Mouse (Mus musculus) liver, embryonic 16.5 days (tissue): Measurements from ENCODE around the gene Cnot10. TPM values are rescaled to one million over a fixed set of nuclear protein-coding genes. Genes with fewer than 3 reads are reported as not detected.

Experiments used
- ATAC-seq: fragments of 200-750 bp; cut with Nextera tagmentation; 2 replicates; pipeline ENCODE4 v1.8.0; 2017; ENCODE audit warnings: low read depth, mild to moderate bottlenecking, moderate number of reproducible peaks, moderate library complexity
- H3K27ac ChIP-seq: fragments of 300-500 bp; sonication (generic); 2 replicates; pipeline ENCODE4 v1.5.1; 2014; ENCODE audit warnings: mild to moderate bottlenecking, low read length
- H3K27me3 ChIP-seq: fragments of 300-500 bp; sonication (generic); 2 replicates; pipeline ENCODE4 v1.6.1; 2014; ENCODE audit warnings: low read depth, low read length, mixed read lengths; ENCODE audit not compliant: control insufficient read depth, insufficient read depth
- H3K36me3 ChIP-seq: fragments of 300-500 bp; sonication (generic); 2 replicates; pipeline ENCODE4 v1.6.1; 2014; ENCODE audit warnings: mild to moderate bottlenecking; ENCODE audit not compliant: control insufficient read depth, insufficient read depth
- H3K4me1 ChIP-seq: fragments of 300-500 bp; sonication (generic); 2 replicates; pipeline ENCODE4 v1.6.1; 2014; ENCODE audit warnings: low read depth, low read length, mixed read lengths; ENCODE audit not compliant: control insufficient read depth
- H3K4me2 ChIP-seq: fragments of 300-500 bp; sonication (generic); 2 replicates; pipeline ENCODE4 v1.6.1; 2014; ENCODE audit warnings: low read depth, low read length, mixed read lengths
- H3K4me3 ChIP-seq: fragments of 300-500 bp; sonication (generic); 2 replicates; pipeline ENCODE4 v1.5.1; 2014; ENCODE audit warnings: low read depth, mild to moderate bottlenecking, low read length
- H3K9ac ChIP-seq: fragments of 300-500 bp; sonication (generic); 2 replicates; pipeline ENCODE4 v1.6.1; 2014; ENCODE audit warnings: low read depth, low read length
- H3K9me3 ChIP-seq: fragments of 300-500 bp; sonication (generic); replicated peaks from 2 replicates; pipeline ENCODE4 v1.6.1; 2016; ENCODE audit warnings: low read length; ENCODE audit not compliant: control insufficient read depth
- WGBS: fragments of 180-500 bp; shearing (Covaris S2); extraction: QIAGEN DNeasy Blood & Tissue Kit; methylation state at CpG from one replicate; pipeline ENCODE4 v1.1.7; 2014; ENCODE audit not compliant: insufficient replicate concordance; 5-methylcytosine and 5-hydroxymethylcytosine counted together
- polyA plus RNA-seq: library from polyadenylated mRNA; unstranded; fragments of >200 nt; fragmentation: Nextera tagmentation; extraction: Ambion mirVana; gene quantifications from 2 replicates; pipeline ENCODE4 v1.2.1, GENCODE M21; 2015

Cnot10 gene
- polyA plus RNA-seq, 1 experiment from 2014 or later: 24.4 TPM

DNA sequence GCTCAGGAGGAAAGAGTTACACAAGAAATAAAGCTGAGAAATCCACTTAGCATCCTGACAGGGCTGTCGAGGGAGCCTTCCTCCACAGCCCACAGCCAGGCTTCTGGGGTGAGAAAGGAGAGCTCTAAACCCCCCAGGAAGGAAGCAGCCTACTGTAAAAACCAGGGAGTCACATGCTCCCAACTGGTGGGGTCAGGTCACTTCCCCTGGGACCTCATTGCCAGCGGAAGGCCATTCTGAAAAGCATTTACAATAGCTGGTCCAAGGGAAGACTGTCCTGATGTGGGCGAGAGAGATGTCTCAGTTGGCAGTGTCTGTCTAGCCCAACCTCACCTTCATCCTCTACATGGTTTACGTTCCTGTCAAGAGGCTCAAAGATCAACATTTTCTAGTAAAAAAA, 91.5 kb downstream of the Cnot10 start:
- H3K36me3 ChIP-seq: no peaks in the 10 kb centered on the region
- H3K27me3 ChIP-seq: no peaks in the 10 kb centered on the region
- no peak overlapping the region for H3K4me3 ChIP-seq
- 40% methylated on average over 4 of the region's 4 CpGs for WGBS
- no peaks in the 10 kb centered on the region for H3K9me3 ChIP-seq
- H3K27ac ChIP-seq: peak overlapping the region; percentile 34
- peaks cover 14% of the 10 kb centered on the region for H3K4me1 ChIP-seq
- H3K9ac ChIP-seq: no peak overlapping the region
- no peak overlapping the region for H3K4me2 ChIP-seq
- ATAC-seq: peak; percentile 15; the same call in 1 of the 2 replicates

GRCm38 (mm10) chr9:114547643-114548077, 92.3 kb downstream of the Cnot10 start:
- no peak overlapping the region for H3K4me3 ChIP-seq
- H3K4me2 ChIP-seq: no peak overlapping the region
- no peak overlapping the region for H3K9ac ChIP-seq
- no peaks in the 10 kb centered on the region for H3K36me3 ChIP-seq
- ATAC-seq: peak; percentile 62
- H3K27ac ChIP-seq: peak overlapping the region; percentile 68
- 49% methylated on average over 6 of the region's 6 CpGs for WGBS
- H3K4me1 ChIP-seq: peaks cover 14% of the 10 kb centered on the region
- H3K27me3 ChIP-seq: no peaks in the 10 kb centered on the region
- H3K9me3 ChIP-seq: no peaks in the 10 kb centered on the region

GRCm38 (mm10) chr9:114546765-114547164, 93.2 kb downstream of the Cnot10 start:
- no peaks in the 10 kb centered on the region for H3K27me3 ChIP-seq
- H3K4me2 ChIP-seq: no peak overlapping the region
- H3K27ac ChIP-seq: peak overlapping the region; percentile 68
- H3K9ac ChIP-seq: no peak overlapping the region
- H3K4me3 ChIP-seq: no peak overlapping the region
- 14% methylated on average over 12 of the region's 12 CpGs for WGBS
- no peaks in the 10 kb centered on the region for H3K36me3 ChIP-seq
- H3K4me1 ChIP-seq: peaks cover 14% of the 10 kb centered on the region
- ATAC-seq: no peak
- no peaks in the 10 kb centered on the region for H3K9me3 ChIP-seq

DNA sequence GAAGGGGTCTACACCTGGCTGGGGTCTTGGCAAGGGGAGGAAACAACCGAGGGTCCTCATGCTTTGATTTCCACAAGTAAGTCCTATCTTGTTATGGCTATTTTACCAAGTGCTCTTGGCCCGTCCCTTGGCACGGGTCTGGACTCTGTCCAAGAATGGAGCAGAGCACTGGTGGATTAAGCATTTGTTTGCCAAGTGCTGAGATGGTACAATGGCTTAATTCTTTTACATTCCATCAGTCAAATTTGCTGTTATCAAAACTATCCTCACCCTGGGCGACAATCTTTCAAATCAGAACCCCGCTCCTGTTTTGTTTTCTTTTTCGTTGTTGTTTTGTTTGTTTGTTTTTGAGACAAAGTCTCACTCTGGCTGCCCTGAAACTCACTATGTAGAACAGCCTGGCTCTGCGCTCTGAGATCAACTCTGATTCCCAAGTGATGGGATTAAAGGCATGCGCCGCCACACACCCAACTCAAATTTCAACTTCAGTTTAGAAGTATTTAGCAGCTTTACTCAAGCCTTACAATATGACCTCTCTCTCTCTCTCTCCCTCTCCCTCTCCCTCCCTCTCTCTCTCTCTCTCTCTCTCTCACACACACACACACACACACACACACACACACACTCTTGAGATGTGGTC, 95.1 kb downstream of the Cnot10 start:
- peaks cover 22% of the 10 kb centered on the region for H3K4me1 ChIP-seq
- H3K4me3 ChIP-seq: no peak overlapping the region
- no peaks in the 10 kb centered on the region for H3K9me3 ChIP-seq
- H3K4me2 ChIP-seq: no peak overlapping the region
- no peaks in the 10 kb centered on the region for H3K36me3 ChIP-seq
- H3K27me3 ChIP-seq: no peaks in the 10 kb centered on the region
- 52% methylated on average over 9 of the region's 9 CpGs for WGBS
- no peak overlapping the region for H3K9ac ChIP-seq
- no peak overlapping the region for H3K27ac ChIP-seq
- ATAC-seq: no peak

DNA sequence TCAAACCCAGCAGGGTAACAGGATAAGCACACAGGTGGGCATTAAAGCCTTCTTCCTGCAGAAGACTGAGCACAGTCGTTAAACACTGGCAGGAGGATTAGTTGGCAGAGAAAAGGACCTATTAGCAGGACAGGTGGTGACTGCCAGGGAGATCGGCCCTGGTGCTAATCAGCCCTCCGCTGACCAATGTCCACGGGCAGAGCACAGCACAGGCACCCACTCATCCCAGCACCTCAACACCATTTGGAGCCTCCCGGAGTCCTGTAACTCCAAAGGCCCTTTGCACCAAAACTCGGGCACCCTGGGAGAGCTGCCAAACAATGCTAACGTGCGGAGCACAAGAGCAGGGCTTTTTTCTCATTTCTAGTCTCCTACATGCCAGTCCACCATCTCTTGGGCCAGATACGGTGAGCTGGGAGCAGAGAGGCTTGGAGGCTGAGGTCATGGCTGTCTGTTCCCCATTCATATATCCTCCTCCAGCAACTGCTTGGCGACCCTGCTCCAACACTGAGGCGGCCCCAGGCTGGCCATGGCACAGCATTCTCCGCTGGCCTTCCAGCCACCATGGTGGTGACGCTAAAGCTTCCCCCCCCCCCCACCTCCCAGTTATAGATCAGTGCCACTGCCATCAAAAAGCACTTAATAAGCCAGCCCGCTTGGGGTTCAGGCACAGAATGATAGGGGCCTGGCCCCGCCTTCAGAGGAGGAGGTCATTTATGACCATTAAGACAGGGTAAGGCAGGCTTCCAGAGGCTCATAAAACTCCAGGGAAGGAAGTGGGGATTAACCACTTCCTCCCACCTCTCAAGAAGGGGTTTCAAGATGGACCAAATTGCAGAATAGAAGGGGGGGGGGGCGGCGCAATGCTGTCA, 95.9 kb downstream of the Cnot10 start:
- no peak overlapping the region for H3K4me3 ChIP-seq
- H3K27ac ChIP-seq: no peak overlapping the region
- H3K27me3 ChIP-seq: no peaks in the 10 kb centered on the region
- H3K9ac ChIP-seq: no peak overlapping the region
- peaks cover 22% of the 10 kb centered on the region for H3K4me1 ChIP-seq
- H3K9me3 ChIP-seq: no peaks in the 10 kb centered on the region
- no peak for ATAC-seq
- 46% methylated on average over 15 of the region's 17 CpGs for WGBS
- no peak overlapping the region for H3K4me2 ChIP-seq
- H3K36me3 ChIP-seq: no peaks in the 10 kb centered on the region

- ATAC-seq: peak; percentile 52
- Histone ChIP-seq H3K27me3 (no peaks in the 10 kb centered on the region), H3K4me3 (no peak overlapping the region), H3K4me1 (peaks cover 15% of the 10 kb centered on the region), H3K9ac (no peak overlapping the region), H3K4me2 (no peak overlapping the region), H3K36me3 (no peaks in the 10 kb centered on the region), H3K9me3 (no peaks in the 10 kb centered on the region), H3K27ac (peak overlapping the region; percentile 26; the same call in 1 of the 2 replicates)
- 5% methylated on average over 1 of the region's 1 CpGs for WGBS
Observed at GRCm38 (mm10) chr9:114541279-114541741, 98.7 kb downstream of the Cnot10 start.

DNA sequence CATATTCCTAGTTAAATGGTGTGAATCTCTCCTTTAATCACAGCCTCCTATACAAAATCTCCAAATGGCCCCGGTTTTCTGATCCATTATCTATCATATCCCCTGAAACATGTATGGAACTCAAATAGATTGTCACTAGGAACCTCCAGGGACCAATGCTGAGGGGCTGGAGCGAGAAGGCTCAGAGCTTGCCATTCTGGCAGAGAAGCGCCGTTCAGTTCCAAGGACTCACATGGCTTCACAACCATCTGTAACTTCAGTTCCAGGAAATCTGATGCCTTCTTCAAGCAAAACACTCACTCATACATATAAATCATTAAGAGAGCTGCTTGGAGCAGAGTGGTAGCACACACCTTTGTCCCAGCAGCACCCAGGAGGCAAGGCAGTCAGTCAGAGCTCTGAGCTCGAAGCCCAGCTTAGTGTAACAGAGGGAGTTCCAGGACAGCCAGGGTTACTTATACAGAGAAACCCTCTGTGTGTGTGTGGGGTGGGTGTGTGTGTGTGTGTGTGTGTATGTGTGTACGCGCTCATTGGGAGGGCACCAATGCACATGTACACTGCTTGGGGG, 100.9 kb downstream of the Cnot10 start:
- Histone ChIP-seq H3K4me3 (no peak overlapping the region), H3K36me3 (no peaks in the 10 kb centered on the region), H3K27me3 (no peaks in the 10 kb centered on the region), H3K4me1 (peaks cover 9% of the 10 kb centered on the region), H3K9ac (no peak overlapping the region), H3K27ac (no peak overlapping the region), H3K4me2 (no peak overlapping the region), H3K9me3 (no peaks in the 10 kb centered on the region)
- no peak for ATAC-seq
- WGBS: 74% methylated on average over 7 of the region's 7 CpGs

- Histone ChIP-seq H3K9ac (no peak overlapping the region), H3K9me3 (no peaks in the 10 kb centered on the region), H3K4me1 (peaks cover 12% of the 10 kb centered on the region), H3K4me2 (no peak overlapping the region), H3K27ac (peak overlapping the region; percentile 18; the same call in 1 of the 2 replicates), H3K27me3 (no peaks in the 10 kb centered on the region), H3K36me3 (no peaks in the 10 kb centered on the region), H3K4me3 (no peak overlapping the region)
- WGBS: 69% methylated on average over 2 of the region's 2 CpGs
- peak; percentile 79 for ATAC-seq
Observed at GRCm38 (mm10) chr9:114536628-114537027, 103.4 kb downstream of the Cnot10 start.
